Mouse (Mus musculus) layer of hippocampus, postnatal 14 days (tissue): ENCODE data around the gene Thbs4. TPM values are rescaled to one million over a fixed set of nuclear protein-coding genes. Genes with fewer than 3 reads are reported as not detected.
"Not testable (repeated sequence)": the region's sequence is repeated elsewhere in the genome, so short reads cannot be mapped to it uniquely, and the experiment has no call there.

Source experiments
- DNase-seq, 2 experiments: peaks; one replicate each; pipeline ENCODE4 v3.0.0; 2021 to 2022; ENCODE audit warnings: low spot score in 2 of 2, mixed read lengths in 1 of 2
- long read RNA-seq, 2 experiments: library from polyadenylated mRNA; stranded (forward); transcript quantifications; one replicate each; pipeline ENCODE4 v2.0.0; 2021
- total RNA-seq, 2 experiments: library from RNA; stranded (reverse); gene quantifications; 2 replicates each; pipeline ENCODE4 v1.2.3; 2021

Thbs4 gene
- total RNA-seq = 10 to 100 TPM; 11.7 to 13.5 TPM
- long read RNA-seq, experiment 1, transcript Thbs4-201 (22 exons, 3,198 nt) = major isoform, 6 of 8 reads
- long read RNA-seq, experiment 1, partial matches to known transcripts = 1 of 8 reads
- long read RNA-seq, experiment 1, other reads (novel, unspliced or antisense) = 1 of 8 reads
- long read RNA-seq, experiment 2, transcript Thbs4-201 (22 exons, 3,198 nt) = major isoform, 5 of 8 reads
- long read RNA-seq, experiment 2, partial matches to known transcripts = 1 of 8 reads
- long read RNA-seq, experiment 2, other reads (novel, unspliced or antisense) = 2 of 8 reads

GRCm38 (mm10) chr13:92794462-92795214 lies at the start of gene Thbs4:
Gene Thbs4, minus strand, starts transcription at chr13:92794818.
- no peak for DNase-seq

DNA sequence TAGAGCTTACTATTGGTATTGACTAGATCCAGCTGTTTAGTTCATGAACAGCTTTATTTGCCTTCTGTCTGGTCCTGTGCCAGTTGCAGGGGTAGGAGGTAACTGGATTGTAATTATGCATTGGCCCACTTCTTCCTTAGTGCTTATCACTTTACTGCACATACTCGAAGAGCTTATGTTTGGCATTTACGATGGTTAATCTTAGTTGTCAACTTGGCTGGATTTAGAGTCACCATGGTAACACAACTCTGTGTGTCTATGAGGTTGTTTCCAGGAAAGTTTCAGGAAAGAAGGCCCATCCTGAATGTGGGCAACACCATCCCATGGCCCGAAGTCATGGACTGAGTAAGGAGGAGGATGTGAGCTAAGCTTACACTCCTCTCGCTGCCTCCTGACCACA lies 38.5 kb upstream of the Thbs4 start:
- DNase-seq = no peak

DNA sequence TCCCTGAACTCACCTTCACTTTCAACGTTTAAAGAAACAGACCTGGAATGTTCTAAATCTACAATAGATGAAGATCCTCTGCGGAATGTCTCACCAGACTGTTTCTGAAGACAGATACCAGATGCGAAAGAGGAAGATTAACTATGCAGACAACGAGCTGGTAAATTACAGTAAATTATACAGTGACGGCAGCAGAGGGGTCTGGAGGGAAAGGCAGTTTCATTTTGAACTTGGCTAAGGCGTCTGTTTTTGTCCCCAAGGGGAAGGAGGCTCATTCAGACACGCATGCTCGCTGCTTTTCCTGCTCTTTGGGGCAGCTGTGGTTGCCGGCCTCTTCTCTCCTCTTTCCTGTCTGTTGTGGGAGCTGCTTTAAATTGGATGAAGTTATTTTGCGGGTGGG lies 34.2 kb upstream of the Thbs4 start:
- DNase-seq = peak; percentile 22 to 38

DNA sequence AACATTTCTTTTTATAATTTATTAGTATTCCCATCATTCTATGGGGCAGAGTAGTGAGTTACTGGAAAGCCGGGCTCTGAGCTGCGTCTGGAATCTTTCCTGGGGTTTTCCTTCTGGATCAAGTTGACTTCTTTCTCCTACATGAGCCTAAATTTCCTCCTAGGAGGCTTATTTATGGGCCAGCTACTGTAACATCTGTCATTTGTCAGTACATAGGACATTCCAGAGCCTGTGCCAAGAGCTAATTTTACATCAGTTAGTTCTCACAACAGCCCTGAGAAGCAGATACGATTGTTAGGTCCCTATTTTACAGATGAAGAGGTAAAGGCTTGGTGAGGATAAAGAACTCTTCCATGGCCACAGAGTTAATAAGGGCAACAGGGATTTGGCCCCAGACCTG lies 22.7 kb upstream of the Thbs4 start:
- no peak for DNase-seq

GRCm38 (mm10) chr13:92816329-92816728 lies 21.7 kb upstream of the Thbs4 start:
- DNase-seq = no peak

DNA sequence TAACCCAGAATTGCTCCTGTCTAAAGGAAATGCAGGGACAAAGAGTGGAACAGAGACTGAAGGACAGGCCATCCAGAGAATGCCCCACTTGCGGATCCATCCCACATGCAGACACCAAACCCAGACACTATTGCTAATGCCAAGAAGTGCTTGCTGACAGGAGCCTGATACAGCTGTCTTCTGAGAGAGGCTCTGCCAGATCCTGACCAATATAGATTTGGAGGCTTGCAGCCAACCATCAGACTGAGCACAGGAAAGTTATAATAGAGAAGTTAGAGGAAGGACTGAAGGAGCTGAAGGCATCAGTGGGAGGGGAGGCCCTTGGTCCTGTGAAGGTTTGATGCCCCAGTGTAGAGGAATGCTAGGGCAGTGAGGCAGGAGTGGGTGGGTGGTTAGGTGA lies 16.0 kb upstream of the Thbs4 start:
- not testable (repeated sequence) for DNase-seq

- DNase-seq = no peak
Observed at GRCm38 (mm10) chr13:92807849-92808248, 13.2 kb upstream of the Thbs4 start.

DNA sequence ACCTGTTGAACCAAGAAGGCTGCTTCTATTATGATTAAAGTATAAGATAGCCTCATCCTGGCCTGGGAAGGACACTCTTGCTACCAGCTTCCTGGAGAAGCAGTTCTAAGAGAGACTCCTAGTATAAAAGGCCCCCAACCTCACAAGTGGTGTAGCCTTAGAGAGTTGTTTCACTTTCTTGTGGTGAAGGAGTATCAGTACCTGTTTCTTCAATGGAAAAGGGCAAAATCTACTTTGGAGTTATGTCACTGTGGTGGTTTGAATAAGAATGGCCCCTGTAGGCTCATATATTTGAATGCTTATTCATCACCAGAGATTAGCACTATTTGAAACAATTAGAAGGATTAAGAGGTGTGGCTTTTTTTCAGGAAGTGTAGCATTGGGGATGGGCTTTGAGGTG lies 12.2 kb upstream of the Thbs4 start:
- DNase-seq = no peak

DNA sequence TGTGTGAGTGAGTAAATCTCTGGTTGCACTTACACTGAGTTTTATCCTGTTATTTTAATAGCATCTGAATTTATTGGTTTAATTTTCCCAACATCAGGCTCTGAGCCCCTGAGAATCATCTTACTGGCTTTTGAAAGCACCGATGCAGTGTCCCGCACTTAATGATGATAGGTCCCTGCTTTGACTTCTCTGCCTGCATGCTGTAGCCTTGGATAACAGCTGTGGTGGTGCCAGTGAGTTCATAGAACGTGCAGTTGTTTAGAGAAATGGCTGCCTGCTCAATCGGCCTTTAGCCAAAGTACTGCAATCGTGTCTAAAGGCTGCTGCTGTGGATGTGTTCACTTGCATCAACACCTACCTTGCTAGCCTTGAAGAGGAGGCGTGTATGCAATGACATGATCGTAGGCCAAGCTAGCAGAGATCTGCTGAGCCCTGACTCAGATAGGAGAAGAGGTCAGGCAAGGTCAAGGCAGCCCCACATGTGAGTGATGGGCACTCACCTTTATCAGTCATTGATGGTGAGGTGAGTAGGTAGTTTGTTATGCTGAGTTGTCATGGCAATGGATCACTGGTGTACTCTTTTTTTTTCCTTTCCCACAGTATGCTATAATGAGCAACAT lies 4.8 kb upstream of the Thbs4 start:
- no peak for DNase-seq

- DNase-seq = no peak
Observed at GRCm38 (mm10) chr13:92798830-92799229, 4.2 kb upstream of the Thbs4 start.

DNA sequence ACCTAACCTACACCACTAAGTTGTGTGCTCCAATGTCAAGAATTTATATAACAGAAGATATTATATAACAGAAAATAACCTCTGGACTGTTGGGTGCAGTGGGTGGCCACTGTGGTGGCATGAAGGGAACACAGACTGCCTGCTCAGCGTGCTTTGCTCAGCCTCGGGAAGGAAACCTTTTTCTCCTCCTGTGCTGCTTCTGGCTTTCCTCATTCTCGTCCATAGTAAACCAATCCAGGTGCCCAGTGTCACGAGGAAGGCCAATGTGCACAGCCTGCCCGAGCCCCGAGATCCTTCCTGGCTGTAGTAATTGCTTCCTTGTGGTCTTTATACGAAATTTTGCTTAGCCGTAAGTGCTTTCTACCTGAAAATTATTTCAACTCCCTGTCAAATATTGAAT lies 982 bp downstream of the Thbs4 start:
- no peak for DNase-seq

DNA sequence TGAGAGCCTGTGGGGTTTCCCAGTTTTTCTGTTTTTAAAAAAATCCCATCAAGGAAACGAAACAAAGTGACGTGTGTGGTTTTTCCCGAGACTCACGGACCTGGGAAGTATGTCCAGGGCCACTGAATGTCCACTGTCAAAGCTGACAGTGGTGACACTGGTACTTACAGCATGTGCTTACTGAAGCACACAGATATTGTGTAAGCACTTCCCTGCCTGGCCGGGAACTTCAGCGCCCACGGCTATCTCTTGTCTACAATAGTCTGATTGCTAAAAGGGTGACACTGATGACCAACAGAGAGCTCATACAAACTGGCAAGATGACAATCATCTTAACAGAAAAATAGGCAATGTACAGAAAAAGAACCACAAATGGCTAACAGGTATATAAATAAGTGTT lies 3.1 kb downstream of the Thbs4 start:
- DNase-seq = no peak

GRCm38 (mm10) chr13:92784311-92784710 lies 10.3 kb downstream of the Thbs4 start:
- DNase-seq = no peak

DNA sequence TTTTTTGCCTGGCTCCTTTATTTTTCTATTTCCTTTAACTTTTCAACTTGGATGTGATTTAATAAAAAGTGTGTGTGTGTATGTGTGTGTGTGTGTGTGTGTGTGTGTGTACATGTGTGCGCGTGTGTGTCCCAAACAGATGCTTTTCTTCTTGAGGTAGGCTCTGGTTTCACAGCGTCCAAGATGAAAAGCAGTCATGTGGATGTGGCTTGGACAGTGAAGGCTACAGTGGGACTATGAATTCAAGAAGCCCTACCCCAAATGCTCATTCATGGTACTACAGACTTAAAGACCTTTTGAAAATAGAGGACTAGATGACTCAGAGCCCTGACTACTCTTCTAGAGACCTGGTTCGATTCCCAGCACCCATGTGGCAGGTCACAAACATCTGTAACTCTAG lies 11.1 kb downstream of the Thbs4 start:
- DNase-seq = no peak

- no peak for DNase-seq
Observed at GRCm38 (mm10) chr13:92780927-92781326, 13.7 kb downstream of the Thbs4 start.

GRCm38 (mm10) chr13:92780076-92780475 lies 14.5 kb downstream of the Thbs4 start:
- no peak for DNase-seq

GRCm38 (mm10) chr13:92778642-92779041 lies 16.0 kb downstream of the Thbs4 start:
- DNase-seq = no peak

DNA sequence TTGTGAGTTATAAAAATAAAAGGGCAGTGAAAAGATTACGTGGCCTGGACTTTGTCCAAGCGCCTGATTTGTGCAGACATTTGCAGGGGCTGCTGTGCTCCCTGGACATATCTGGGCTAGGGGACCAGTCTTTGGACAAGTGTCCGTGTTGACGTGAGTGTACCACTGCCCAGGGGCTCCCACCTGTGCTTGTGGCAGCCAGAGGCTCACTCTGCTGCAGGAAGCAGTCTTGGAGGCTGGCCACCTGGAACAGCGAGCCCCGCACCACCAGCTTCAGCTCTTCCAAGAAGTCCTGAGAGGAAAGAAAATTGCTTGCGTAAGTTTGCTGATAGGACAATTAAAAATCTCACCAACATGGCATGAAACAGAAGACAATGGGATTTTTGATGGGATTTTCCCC lies 18.7 kb downstream of the Thbs4 start:
- DNase-seq = no peak

DNA sequence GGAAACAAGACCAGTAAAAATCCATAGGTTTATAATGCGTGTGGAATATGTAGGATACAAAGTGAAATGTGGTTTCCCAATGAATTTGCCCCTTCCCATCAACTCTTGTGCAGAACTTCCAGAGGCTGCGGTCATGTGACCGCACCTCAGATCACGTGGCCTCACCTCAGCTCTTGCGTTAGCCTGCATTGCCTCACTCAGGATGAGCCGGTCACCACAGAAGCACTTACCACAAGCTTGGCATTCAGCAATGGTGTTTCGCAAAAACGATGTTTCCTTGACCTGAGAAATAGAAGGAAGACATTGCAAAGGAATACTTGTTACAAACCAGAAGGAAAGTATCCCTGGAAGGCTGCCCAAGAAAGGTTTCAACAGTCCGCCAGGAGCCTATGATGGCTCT lies 19.7 kb downstream of the Thbs4 start:
- DNase-seq = no peak

- no peak for DNase-seq
Observed at GRCm38 (mm10) chr13:92772500-92772899, 22.1 kb downstream of the Thbs4 start.

DNA sequence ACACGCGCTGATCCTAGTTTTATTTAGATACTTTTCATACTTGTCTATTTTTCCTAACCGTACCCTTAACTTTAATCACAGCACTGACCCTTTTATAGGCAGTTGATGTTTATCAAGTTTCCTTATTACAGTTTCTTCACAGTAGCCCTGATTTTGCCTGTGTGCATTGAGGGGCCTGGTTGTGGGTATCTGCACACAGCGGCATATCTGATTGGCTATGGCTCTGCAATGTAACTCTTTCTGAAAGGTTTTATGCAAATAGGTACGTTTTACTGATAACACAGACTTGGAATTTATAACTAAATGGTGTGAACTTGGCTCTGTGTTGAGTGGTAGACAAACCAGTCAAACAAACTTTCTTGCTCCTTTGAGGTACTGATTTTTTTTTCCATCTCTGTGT lies 23.1 kb downstream of the Thbs4 start:
- no peak for DNase-seq

GRCm38 (mm10) chr13:92765454-92766242 lies 29.0 kb downstream of the Thbs4 start:
- peak in 1 of 2 experiments; percentile 16 for DNase-seq
